Mouse (Mus musculus) frontal cortex, adult (tissue): ENCODE measurements around the gene Rims1.

Source experiments
- ATAC-seq: cut with Nextera tagmentation; 2 replicates; pipeline ENCODE4 v1.9.2; 2017; ENCODE audit warnings: mild to moderate bottlenecking, moderate library complexity, mixed read lengths; ENCODE audit not compliant: low TSS enrichment

Rims1 gene

DNA sequence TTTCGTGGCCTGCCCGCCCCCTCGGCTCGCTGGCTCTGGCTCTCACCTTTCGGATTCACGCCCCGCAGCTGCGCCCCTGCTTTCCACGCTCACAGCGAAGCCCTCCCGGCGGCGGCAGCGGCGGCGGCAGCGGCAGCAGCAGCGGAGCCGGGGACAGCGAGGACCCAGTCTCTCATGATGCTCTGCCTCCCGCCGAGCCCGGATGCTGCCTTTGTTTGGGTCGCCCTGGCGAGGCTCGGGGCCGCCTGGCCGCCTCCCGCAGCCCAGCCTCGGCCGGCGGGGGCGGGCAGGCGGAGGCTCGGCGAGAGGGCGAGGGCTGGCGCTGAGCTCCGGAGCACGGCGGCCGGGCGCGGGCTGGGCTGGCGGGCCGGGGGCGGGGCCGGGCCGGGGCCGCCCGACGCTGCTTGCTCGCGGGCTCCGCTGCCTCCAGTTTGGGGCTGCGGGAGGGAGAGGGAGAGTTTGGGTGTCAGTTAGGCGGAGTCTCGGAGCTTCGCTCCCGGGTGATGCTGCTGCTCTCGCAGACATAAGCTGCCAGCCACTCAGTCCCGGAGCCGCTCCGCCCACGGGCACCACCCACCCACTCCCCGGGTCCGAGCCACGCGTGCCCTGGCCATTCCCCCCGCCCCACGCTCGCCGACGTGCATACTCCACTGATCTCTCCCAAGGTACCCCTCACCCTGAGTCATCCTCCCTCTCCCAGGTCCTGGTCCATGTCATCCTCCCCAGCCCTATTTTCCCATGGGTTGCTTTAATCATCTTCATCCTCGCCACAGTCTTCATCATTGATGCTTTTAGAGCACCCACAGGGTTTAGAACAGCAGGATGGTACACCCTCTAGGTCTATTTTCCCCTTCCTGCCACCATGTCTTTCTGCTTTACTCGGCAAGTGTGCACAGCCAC is at the start of gene Rims1:
Gene Rims1 (minus strand): TSS at position 269 of the 900 bp plus-strand sequence.
- peak; percentile 76 for ATAC-seq

DNA sequence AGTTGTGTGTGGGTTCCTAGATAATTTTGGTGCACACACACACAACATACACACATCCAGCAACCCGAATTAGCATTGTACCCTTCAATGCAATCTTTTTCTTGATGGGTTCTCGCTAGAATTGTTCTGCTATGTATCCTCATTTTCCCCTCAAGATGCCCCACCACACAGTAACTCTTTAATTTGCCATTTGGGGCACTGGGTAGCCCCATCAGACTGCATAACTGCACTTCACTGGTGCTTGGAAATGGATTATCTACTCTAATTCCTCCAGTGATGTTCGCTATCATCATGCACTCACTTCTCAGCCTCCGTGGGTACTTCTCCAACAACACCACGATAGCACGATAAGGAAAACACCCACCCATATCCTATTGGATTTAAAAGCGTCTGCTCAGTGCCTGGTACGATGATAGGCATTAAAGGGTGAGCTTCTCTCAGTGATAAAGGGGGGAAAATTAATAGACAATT is 867 bp upstream of the Rims1 start:
- peak; percentile 9 for ATAC-seq

DNA sequence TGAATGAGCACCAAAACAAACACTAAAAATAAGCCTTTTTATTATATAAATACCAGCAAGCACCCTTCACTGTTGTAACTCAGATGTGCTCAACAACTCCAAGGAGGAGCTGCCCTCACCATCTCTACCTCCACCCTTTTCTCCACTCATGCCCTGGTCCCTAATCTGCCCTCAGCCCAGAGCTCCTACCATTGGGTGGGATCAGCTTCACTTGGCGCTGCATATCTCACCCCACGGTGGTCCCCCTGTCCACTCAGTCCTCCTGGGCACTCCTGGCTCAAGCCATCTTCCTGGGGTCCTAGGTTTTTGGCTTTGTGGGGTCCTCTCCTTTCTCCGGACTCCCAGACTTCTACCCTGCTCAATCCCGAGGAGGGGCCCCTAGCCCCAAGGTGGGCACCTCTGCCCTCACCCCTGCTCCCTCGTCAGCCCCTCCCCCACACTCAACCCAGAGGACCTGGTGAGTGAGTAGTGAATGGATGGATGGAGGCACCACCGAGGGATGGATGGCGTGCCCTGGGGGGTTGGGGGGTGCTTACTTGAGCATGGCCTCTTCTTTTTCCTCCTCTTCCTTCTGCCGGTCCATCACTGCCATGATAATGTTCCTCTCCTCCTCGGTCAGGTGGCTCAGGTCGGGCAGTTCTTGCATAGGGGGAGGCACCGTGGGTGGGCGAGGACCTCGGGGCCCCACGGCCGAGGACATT is 619 bp downstream of the Rims1 start:
- peak; percentile 13; the same call in 1 of the 2 replicates for ATAC-seq

GRCm38 (mm10) chr1:22804148-22804885 is 1.5 kb downstream of the Rims1 start:
- ATAC-seq = peak; percentile 21; the same call in 1 of the 2 replicates

- ATAC-seq = no peak
Observed at GRCm38 (mm10) chr1:22803471-22803870, 2.3 kb downstream of the Rims1 start.

- peak; percentile 29 for ATAC-seq
Observed at GRCm38 (mm10) chr1:22800276-22800675, 5.5 kb downstream of the Rims1 start.

DNA sequence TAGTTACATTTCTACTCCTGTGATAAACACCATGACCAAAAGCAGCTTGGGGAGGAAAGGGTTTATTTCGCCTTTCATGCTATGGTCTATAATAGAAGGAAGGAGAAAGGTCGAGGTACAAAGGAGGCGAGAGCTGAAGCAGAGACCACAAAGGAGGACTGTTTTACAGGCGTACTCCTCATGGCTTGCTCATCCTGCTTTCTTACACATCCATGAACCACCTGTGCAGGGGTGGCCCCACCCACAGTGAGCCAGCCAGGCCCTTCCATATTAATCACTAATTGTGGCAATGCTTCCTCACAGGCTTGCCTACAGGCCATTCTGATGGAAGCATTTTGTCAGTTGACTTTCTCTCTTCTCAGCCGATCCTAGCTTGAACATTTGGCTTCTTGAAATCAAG is 8.7 kb downstream of the Rims1 start:
- no peak for ATAC-seq

DNA sequence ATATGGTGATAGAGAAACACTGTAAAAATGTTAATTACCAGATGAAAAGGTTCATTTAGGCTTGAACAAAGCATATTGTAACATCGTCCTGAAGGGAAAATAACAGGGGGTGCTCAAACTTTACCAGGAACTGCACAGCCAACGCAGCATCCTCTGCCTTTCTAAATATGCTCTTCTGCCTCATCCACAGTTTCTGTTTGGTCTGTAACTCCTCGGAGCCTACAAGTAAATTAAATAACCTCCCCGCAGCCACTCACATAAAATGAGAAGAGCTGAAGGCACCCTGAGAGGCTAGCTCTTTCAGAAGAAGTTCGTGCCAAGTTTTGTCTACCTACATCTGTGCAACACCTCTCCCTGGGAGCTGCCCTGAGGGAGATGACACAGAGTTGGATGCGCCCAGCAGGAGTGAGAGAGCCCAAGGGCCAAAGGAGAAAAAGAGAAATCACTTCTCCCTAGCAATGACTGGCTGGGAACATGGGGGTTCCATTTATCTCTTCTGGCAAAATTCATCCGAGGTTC is 16.3 kb downstream of the Rims1 start:
- ATAC-seq = peak; percentile 83

DNA sequence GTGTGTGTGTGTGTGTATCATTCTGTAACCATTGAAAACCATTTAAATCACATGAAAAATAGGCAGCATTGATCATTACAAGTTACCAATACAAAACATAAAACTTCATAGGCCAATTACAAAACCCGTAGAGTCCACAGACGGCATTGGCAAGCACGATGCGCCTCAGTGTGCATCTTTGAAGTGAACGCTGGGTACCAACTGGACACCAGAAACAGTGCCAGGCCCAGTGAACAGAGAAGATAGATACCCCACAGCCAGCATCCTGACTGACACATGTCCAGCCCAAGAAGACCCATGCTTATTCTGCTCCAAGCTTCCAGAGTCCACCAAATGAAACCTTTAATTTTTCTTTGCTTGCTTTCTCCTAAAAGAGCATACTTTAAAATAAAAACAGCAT is 18.2 kb downstream of the Rims1 start:
- no peak for ATAC-seq

GRCm38 (mm10) chr1:22770530-22771254 is 35.1 kb downstream of the Rims1 start:
- ATAC-seq = no peak

GRCm38 (mm10) chr1:22763376-22763775 is 42.4 kb downstream of the Rims1 start:
- ATAC-seq = peak; percentile 93

GRCm38 (mm10) chr1:22762780-22763179 is 43.0 kb downstream of the Rims1 start:
- no peak for ATAC-seq

DNA sequence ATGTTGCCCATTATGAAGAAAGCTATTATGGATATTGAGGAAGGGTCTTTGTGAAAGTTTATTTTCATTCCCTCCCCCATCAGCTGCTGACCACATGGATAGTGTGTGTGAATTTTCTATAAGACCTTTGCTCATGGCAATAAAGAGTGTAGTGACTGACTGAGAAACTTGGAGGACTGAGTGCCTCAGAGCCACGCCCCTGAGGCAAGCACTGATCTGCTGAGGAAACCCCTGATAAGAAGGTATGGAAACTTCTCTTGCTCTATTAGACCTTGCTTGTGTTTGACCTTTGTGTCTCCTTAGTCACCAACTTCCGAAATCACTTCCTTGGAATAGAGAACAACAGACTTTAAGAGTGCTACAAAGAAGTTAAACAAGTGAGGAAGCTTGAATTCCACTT is 55.3 kb downstream of the Rims1 start:
- no peak for ATAC-seq

DNA sequence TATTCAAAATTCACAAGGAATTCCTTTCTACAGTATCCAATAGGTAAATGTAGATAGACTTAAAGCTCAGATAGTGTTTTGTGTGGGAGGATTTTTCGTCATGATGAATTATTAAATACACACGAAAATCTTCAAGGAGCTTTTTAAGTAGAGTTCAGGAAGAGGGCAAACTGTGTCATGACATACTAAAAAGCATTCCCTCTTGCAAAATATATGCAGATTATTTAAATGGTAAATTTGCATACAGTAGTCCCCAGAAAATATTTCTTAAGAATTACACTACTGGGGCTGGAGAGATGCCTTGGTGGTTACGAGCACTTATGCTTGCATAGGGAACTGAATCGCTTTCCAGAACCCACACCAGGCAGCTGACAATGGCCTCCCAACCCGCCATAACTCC is 61.1 kb downstream of the Rims1 start:
- no peak for ATAC-seq

- ATAC-seq = no peak
Observed at GRCm38 (mm10) chr1:22737491-22737890, 68.3 kb downstream of the Rims1 start.

- no peak for ATAC-seq
Observed at GRCm38 (mm10) chr1:22734429-22734828, 71.4 kb downstream of the Rims1 start.

DNA sequence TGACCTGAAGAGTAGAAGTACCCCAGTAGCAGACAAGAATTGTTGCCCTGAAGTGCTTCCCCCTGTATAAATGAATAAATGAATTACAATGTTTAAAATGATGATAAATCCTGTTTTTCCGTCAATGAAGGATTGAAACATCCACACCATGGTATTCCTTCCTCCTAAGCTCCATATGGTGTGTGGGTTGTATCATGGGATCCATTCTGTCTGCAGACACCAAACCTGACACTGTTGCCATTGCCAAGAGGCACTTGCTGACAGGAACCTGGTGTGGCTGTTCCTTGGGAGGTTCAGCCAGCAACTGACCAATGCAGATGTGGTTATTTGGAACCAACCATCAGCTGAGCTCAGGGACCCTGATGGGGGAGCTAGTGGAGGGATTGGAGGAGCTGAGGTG is 72.5 kb downstream of the Rims1 start:
- ATAC-seq = no peak

DNA sequence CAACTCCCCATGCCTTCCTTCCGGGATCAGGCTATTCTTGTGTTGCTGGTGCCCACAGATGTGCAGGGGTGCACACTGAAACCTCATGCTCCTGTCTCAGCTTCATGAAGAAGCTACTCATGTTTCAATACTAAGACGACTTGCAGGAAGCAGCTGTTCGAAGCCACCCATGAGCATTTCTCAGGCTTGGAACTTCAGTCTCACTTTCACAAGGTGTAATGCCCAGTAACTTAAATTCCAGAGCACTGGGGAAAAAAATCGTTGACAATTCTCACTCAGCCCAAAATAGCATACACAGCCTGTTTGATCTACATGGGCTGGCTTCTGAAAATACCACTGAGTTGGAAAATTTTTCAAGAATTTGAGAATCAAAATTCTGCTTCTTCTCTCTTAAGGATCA is 77.6 kb downstream of the Rims1 start:
- peak; percentile 64 for ATAC-seq

DNA sequence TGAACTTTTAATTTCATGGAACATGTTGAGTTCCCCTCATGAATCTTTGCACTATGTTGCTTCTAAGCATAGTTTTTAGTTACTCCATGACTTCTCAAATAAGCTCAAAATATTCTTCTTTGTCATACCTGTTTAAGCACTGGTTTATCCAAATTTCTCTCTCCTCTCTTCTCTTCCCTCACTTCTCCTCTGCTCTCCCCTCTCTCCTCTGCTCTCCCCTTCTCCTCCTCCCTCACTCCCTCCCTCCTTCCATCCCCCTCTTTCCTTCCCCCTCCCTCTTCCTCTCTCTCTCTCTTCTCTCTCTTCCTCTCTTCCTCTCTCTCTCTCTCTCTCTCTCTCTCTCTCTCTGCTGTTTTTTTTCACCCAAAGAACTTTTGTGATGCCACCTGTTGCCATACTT is 84.1 kb downstream of the Rims1 start:
- ATAC-seq = no peak

GRCm38 (mm10) chr1:22720714-22721113 is 85.1 kb downstream of the Rims1 start:
- ATAC-seq = peak; percentile 75

- peak; percentile 62 for ATAC-seq
Observed at GRCm38 (mm10) chr1:22709461-22709860, 96.3 kb downstream of the Rims1 start.
